Mouse (Mus musculus) B cell, adult 62 days (primary cell): Measurements from ENCODE around the gene Slc48a1. TPM values are rescaled to one million over a fixed set of nuclear protein-coding genes. Genes with fewer than 3 reads are reported as not detected.

Experiments
- total RNA-seq: library from RNA; stranded (reverse); gene quantifications from 4 replicates; pipeline ENCODE4 v1.2.4, GENCODE M21; 2023

Slc48a1 gene
- 18.0 to 22.1 TPM (median 20.2 TPM) in 4 replicates for total RNA-seq

GRCm38 (mm10) chr15:97778311-97779098, at the start of gene Slc48a1:
Gene Slc48a1 (plus strand): TSS chr15:97778520.

GRCm38 (mm10) chr15:97731111-97731510, 47.2 kb upstream of the Slc48a1 start, which contains the start of gene Endou:
Gene Endou (minus strand): TSS chr15:97731339.

GRCm38 (mm10) chr15:97767280-97768186, 10.8 kb upstream of the Slc48a1 start, which contains the start of gene Rapgef3:
Gene Rapgef3 (minus strand): TSS chr15:97767972.

Other genes with a start within 250 kb of the Slc48a1 start
- 12.6 to 16.0 TPM (median 14.0 TPM) in 4 replicates for gene Rpap3, start 72.7 kb upstream of the Slc48a1 start, total RNA-seq
- gene Endou, start 47.2 kb upstream of the Slc48a1 start, total RNA-seq, result 4.1 to 7.6 TPM (median 5.0 TPM) in 4 replicates
- 4.9 to 7.7 TPM (median 6.2 TPM) in 4 replicates for gene Rapgef3, start 10.5 kb upstream of the Slc48a1 start, total RNA-seq
- gene Hdac7, start 66.0 kb downstream of the Slc48a1 start, total RNA-seq, result 129 to 158 TPM (median 137 TPM) in 4 replicates
- 0.12 to 0.30 TPM (median 0.25 TPM) in 3 of 4 replicates, not detected in the other for gene Vdr, start 132.1 kb downstream of the Slc48a1 start, total RNA-seq
- gene Tmem106c, start 185.7 kb downstream of the Slc48a1 start, total RNA-seq, result 15.6 to 24.6 TPM (median 18.8 TPM) in 4 replicates
- gene Col2a1, start 226.2 kb downstream of the Slc48a1 start, total RNA-seq, result 0.36 to 1.5 TPM (median 0.38 TPM) in 3 of 4 replicates, not detected in the other